Mouse (Mus musculus) liver, embryonic 12.5 days (tissue): ENCODE data around the gene Zfp277. TPM values are rescaled to one million over a fixed set of nuclear protein-coding genes. Genes with fewer than 3 reads are reported as not detected.

Experiments
- ATAC-seq: fragments of 200-750 bp; cut with Nextera tagmentation; 2 replicates; pipeline ENCODE4 v1.8.0; 2017; ENCODE audit warnings: moderate number of reproducible peaks, mild to moderate bottlenecking, moderate library complexity
- H3K27ac ChIP-seq: fragments of 300-500 bp; sonication (generic); 2 replicates; pipeline ENCODE4 v1.5.1; 2016; ENCODE audit warnings: mild to moderate bottlenecking
- H3K27me3 ChIP-seq: fragments of 300-500 bp; sonication (generic); replicated peaks from 2 replicates; pipeline ENCODE4 v1.6.1; 2016; ENCODE audit warnings: mild to moderate bottlenecking, moderate library complexity
- H3K36me3 ChIP-seq: fragments of 300-500 bp; sonication (generic); 2 replicates; pipeline ENCODE4 v1.6.1; 2016; ENCODE audit warnings: mild to moderate bottlenecking, moderate library complexity
- H3K4me1 ChIP-seq: fragments of 300-500 bp; sonication (generic); 2 replicates; pipeline ENCODE4 v1.6.1; 2016
- H3K4me2 ChIP-seq: fragments of 300-500 bp; sonication (generic); 2 replicates; pipeline ENCODE4 v1.6.1; 2016; ENCODE audit warnings: mild to moderate bottlenecking, moderate library complexity
- H3K4me3 ChIP-seq: fragments of 300-500 bp; sonication (generic); 2 replicates; pipeline ENCODE4 v1.5.1; 2016; ENCODE audit warnings: mild to moderate bottlenecking, moderate library complexity
- H3K9ac ChIP-seq: fragments of 300-500 bp; sonication (generic); 2 replicates; pipeline ENCODE4 v1.6.1; 2016; ENCODE audit warnings: mild to moderate bottlenecking, moderate library complexity
- H3K9me3 ChIP-seq: fragments of 300-500 bp; sonication (generic); replicated peaks from 2 replicates; pipeline ENCODE4 v1.6.1; 2016; ENCODE audit warnings: mild to moderate bottlenecking, moderate library complexity
- WGBS: fragments of 180-500 bp; shearing (Covaris S2); methylation state at CpG from one replicate; pipeline ENCODE4 v1.1.7; 2016; ENCODE audit not compliant: insufficient replicate concordance; 5-methylcytosine and 5-hydroxymethylcytosine counted together
- polyA plus RNA-seq: library from polyadenylated mRNA; unstranded; fragments of >200 nt; fragmentation: Nextera tagmentation; extraction: Ambion mirVana; gene quantifications from 2 replicates; pipeline ENCODE4 v1.2.1, GENCODE M21; 2016

Gene Zfp277
- polyA plus RNA-seq, 1 experiment from 2014 or later: 12.1 TPM

DNA sequence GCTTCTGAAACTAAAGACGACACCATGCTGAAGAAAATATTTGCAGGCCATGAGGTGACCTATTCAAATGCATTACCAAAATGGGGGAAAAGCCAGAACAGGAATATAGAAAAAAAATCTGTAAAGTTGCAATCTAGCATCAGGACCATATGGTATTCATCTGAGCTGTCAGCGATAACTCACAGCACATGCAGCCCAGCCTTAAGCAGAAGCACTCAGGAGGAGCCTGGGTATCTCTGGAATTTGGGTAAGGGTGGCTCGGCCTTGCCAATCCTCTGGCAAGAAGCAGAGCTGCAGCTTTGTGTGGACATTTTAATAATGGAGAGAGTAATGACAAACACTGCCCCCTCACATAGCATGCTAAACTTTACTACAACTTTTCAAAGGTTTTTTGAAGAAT is 15.7 kb downstream of the Zfp277 start:
- no peaks in the 10 kb centered on the region for H3K9me3 ChIP-seq
- 63% methylated on average over 3 of the region's 3 CpGs for WGBS
- peaks cover 25% of the 10 kb centered on the region; the same call in 1 of the 2 replicates for H3K4me1 ChIP-seq
- H3K4me3 ChIP-seq: no peak overlapping the region
- no peak overlapping the region for H3K9ac ChIP-seq
- H3K27me3 ChIP-seq: no peaks in the 10 kb centered on the region
- ATAC-seq: no peak
- H3K36me3 ChIP-seq: no peaks in the 10 kb centered on the region
- H3K27ac ChIP-seq: no peak overlapping the region
- no peak overlapping the region for H3K4me2 ChIP-seq

GRCm38 (mm10) chr12:40427606-40428005 is 18.1 kb downstream of the Zfp277 start:
- H3K4me3 ChIP-seq: no peak overlapping the region
- H3K27ac ChIP-seq: no peak overlapping the region
- no peak overlapping the region for H3K9ac ChIP-seq
- H3K36me3 ChIP-seq: no peaks in the 10 kb centered on the region
- no peak overlapping the region for H3K4me2 ChIP-seq
- H3K4me1 ChIP-seq: peaks cover 25% of the 10 kb centered on the region; the same call in 1 of the 2 replicates
- H3K9me3 ChIP-seq: no peaks in the 10 kb centered on the region
- WGBS: 70% methylated on average over 10 of the region's 10 CpGs
- no peaks in the 10 kb centered on the region for H3K27me3 ChIP-seq
- no peak for ATAC-seq

- no peak overlapping the region for H3K4me2 ChIP-seq
- H3K9ac ChIP-seq: no peak overlapping the region
- 0 out of 2 replicates have a peak, but pooled peaks cover 11% of the 10 kb centered on the region for H3K4me1 ChIP-seq
- no peak for ATAC-seq
- no peaks in the 10 kb centered on the region for H3K36me3 ChIP-seq
- H3K4me3 ChIP-seq: no peak overlapping the region
- no peak overlapping the region for H3K27ac ChIP-seq
- H3K27me3 ChIP-seq: no peaks in the 10 kb centered on the region
- no peaks in the 10 kb centered on the region for H3K9me3 ChIP-seq
- 68% methylated on average over 1 of the region's 1 CpGs for WGBS
These were observed 20.7 kb downstream of the Zfp277 start for GRCm38 (mm10) chr12:40424991-40425390.

DNA sequence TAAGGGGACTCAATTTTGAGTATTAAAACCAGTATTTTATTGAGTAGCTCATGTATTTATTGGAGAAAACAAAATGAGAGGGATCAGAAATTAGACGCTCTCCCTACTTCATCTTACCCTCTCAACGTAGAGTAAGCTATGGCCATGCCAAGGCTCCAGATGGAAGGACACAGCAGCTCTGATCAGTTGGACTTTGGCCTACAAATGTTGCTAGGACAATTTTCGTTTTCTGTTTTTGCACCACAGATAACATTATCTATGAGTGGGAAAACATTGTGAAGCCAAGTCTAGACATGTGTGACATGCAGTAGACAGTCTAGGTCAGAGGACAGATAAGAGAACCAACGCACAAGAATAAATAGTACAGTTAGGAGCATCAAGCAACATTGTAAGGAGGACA is 28.4 kb downstream of the Zfp277 start:
- ATAC-seq: no peak
- Histone ChIP-seq H3K4me1 (no peaks in the 10 kb centered on the region), H3K27ac (no peak overlapping the region), H3K4me2 (no peak overlapping the region), H3K9ac (no peak overlapping the region), H3K27me3 (no peaks in the 10 kb centered on the region), H3K9me3 (no peaks in the 10 kb centered on the region), H3K36me3 (no peaks in the 10 kb centered on the region), H3K4me3 (no peak overlapping the region)
- WGBS: 61% methylated on average over 4 of the region's 4 CpGs

GRCm38 (mm10) chr12:40415312-40415925 is 30.3 kb downstream of the Zfp277 start:
- no peak for ATAC-seq
- no peaks in the 10 kb centered on the region for H3K9me3 ChIP-seq
- 66% methylated on average over 8 of the region's 8 CpGs for WGBS

DNA sequence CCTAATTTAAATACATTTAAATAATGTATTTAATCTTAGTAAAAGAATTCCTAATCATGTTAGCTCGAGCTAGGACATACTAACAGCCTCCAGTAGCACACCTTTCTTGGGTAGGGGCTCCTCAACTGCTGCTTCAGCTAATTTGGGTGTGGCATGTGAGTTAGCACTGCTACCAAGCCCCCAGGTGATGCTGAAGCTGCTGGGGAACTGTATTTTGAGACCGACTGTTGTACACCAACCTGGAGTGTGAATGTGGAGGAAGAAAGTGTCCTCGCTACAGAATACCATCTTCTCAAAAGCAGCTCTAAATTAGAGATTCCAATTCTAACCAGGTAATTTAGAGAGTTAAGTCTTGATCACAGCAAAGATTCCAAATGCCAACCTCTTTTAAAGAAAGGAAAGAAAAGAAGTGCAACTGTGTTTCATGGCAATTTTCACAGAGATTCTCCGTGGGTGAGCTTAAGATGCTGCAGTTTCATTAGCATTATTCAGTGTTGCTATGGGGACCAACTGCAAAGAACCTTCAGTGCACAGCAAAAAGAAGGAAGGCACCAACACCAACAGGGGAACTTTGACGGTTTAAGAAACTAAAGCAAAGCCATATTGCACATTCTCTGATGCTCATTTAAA is 30.9 kb downstream of the Zfp277 start:
- Histone ChIP-seq H3K27ac (no peak overlapping the region), H3K4me2 (no peak overlapping the region), H3K4me1 (no peaks in the 10 kb centered on the region), H3K4me3 (no peak overlapping the region), H3K36me3 (no peaks in the 10 kb centered on the region), H3K27me3 (no peaks in the 10 kb centered on the region), H3K9me3 (no peaks in the 10 kb centered on the region), H3K9ac (no peak overlapping the region)
- WGBS: 71% methylated on average over 5 of the region's 5 CpGs
- ATAC-seq: no peak

More at GRCm38 (mm10) chr12:40415312-40415925, 30.3 kb downstream of the Zfp277 start:
- H3K36me3 ChIP-seq: no peaks in the 10 kb centered on the region
- no peak overlapping the region for H3K4me2 ChIP-seq
- no peak overlapping the region for H3K9ac ChIP-seq
- H3K4me1 ChIP-seq: no peaks in the 10 kb centered on the region
- no peaks in the 10 kb centered on the region for H3K27me3 ChIP-seq
- no peak overlapping the region for H3K4me3 ChIP-seq
- no peak overlapping the region for H3K27ac ChIP-seq

DNA sequence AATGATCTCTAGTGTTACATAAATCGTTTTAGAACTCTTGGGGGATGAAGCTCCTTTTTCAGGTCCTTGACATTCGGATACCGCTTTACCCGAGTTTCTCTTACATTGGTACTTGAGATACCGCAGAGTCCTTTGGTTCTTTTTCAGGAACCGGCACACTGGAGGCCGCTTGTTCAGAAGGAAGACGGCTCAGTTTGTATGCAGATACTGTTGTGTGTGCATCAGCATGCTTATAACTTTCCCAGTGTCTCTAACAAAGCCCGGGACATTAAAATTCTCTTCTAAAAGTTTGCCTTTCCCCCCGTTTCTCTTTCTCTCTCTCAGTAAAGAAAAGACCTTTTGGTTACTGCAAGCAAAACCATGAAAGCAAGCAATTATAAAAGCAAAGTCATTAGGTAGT is 45.9 kb downstream of the Zfp277 start:
- peaks cover 6% of the 10 kb centered on the region; the same call in 1 of the 2 replicates for H3K36me3 ChIP-seq
- WGBS: 82% methylated on average over 10 of the region's 10 CpGs
- ATAC-seq: no peak

GRCm38 (mm10) chr12:40399386-40399785 is 46.3 kb downstream of the Zfp277 start:
- Histone ChIP-seq H3K27me3 (no peaks in the 10 kb centered on the region), H3K27ac (no peak overlapping the region), H3K36me3 (peaks cover 6% of the 10 kb centered on the region; the same call in 1 of the 2 replicates), H3K4me3 (no peak overlapping the region), H3K4me1 (no peaks in the 10 kb centered on the region), H3K9ac (no peak overlapping the region), H3K9me3 (no peaks in the 10 kb centered on the region), H3K4me2 (no peak overlapping the region)
- ATAC-seq: no peak
- 79% methylated on average over 2 of the region's 2 CpGs for WGBS

More for the DNA sequence above, 45.9 kb downstream of the Zfp277 start:
- Histone ChIP-seq H3K27ac (no peak overlapping the region), H3K9me3 (no peaks in the 10 kb centered on the region), H3K4me3 (no peak overlapping the region), H3K4me1 (no peaks in the 10 kb centered on the region), H3K4me2 (no peak overlapping the region), H3K9ac (no peak overlapping the region), H3K27me3 (no peaks in the 10 kb centered on the region)

DNA sequence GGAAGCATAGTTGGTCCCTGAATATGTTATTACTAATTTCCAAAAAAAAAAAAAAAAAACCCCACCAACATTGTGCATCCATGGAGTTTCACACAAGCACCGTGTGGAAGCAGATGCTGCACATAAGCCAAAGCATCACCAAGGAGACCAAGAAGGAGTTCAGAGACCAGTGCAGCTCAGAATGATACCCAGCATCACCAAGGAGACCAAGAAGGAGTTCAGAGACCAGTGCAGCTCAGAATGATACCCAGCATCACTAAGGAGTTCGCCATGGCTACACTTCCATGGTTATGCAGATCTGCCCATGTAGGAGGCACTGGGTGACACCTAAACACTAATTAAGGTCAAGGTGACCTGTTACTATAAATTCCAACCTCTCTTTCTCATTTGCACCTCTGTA is 46.8 kb downstream of the Zfp277 start:
- H3K36me3 ChIP-seq: peaks cover 6% of the 10 kb centered on the region; the same call in 1 of the 2 replicates

DNA sequence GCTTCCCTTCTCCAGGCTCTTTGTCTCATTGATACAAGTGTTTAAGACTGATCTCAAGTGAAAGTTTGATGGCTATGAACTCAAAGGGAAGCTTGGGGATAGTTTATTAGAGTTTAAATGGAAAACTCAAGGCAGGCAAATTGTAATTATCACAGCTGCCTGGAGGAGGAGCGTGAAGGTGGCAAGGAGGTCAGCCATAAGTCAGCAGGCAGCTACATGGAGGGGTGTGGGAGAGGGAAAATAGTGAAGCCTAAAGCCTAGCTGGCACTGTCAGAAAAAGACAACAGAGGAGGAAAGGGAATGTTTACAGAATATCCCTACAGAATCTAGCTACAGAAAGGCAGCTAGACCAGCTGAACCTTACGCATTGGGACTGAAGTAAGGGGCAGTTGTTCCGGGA is 52.8 kb downstream of the Zfp277 start:
- no peak overlapping the region for H3K4me3 ChIP-seq
- no peak for ATAC-seq
- H3K9ac ChIP-seq: no peak overlapping the region
- H3K4me1 ChIP-seq: no peaks in the 10 kb centered on the region
- WGBS: 59% methylated on average over 3 of the region's 3 CpGs
- no peaks in the 10 kb centered on the region for H3K9me3 ChIP-seq
- H3K27me3 ChIP-seq: no peaks in the 10 kb centered on the region
- H3K4me2 ChIP-seq: no peak overlapping the region
- no peak overlapping the region for H3K27ac ChIP-seq
- H3K36me3 ChIP-seq: 0 out of 2 replicates have a peak, but pooled peaks cover 3% of the 10 kb centered on the region

More for the DNA sequence above, 46.8 kb downstream of the Zfp277 start:
- Histone ChIP-seq H3K27ac (no peak overlapping the region), H3K4me2 (no peak overlapping the region), H3K9me3 (no peaks in the 10 kb centered on the region), H3K4me3 (no peak overlapping the region), H3K4me1 (no peaks in the 10 kb centered on the region), H3K9ac (no peak overlapping the region), H3K27me3 (no peaks in the 10 kb centered on the region)
- WGBS: 86% methylated on average over 2 of the region's 2 CpGs
- no peak for ATAC-seq

DNA sequence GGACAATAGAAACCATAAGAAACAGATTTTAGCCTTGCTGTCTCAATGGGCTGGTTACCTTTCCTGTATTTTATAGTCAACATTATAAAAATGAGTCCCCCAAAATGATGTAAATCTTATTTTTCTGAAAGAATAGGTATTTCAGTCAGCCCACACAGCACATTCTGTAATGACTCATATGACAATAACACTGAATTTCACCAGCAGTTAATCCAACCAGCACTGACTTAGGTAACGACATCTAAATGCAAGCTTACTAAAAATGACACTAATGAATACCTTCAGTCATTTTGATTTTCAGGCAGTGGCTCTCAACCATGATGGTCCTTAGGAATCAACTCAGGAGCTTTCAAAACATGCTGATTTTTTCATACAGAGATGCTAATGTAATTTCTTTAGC is 54.4 kb downstream of the Zfp277 start:
- Histone ChIP-seq H3K27ac (no peak overlapping the region), H3K9me3 (no peaks in the 10 kb centered on the region), H3K36me3 (no peaks in the 10 kb centered on the region), H3K4me2 (no peak overlapping the region), H3K4me3 (no peak overlapping the region), H3K27me3 (no peaks in the 10 kb centered on the region), H3K9ac (no peak overlapping the region), H3K4me1 (no peaks in the 10 kb centered on the region)
- 76% methylated on average over 1 of the region's 1 CpGs for WGBS
- ATAC-seq: no peak

- ATAC-seq: no peak
- Histone ChIP-seq H3K36me3 (no peaks in the 10 kb centered on the region), H3K4me2 (no peak overlapping the region), H3K27ac (no peak overlapping the region), H3K9ac (no peak overlapping the region), H3K9me3 (no peaks in the 10 kb centered on the region), H3K4me1 (no peaks in the 10 kb centered on the region), H3K4me3 (no peak overlapping the region), H3K27me3 (no peaks in the 10 kb centered on the region)
- 59% methylated on average over 5 of the region's 5 CpGs for WGBS
These were observed 57.9 kb downstream of the Zfp277 start for GRCm38 (mm10) chr12:40387786-40388185.
